Mouse (Mus musculus): ENCODE results near the gene Gm10197.

GRCm38 (mm10) chr19:53404219-53404836 lies 32.8 kb upstream of the Gm10197 start:
- TF ChIP-seq CTCF (IDR thresholded peaks at IDR 0.05) (no peak), EP300 (IDR thresholded peaks at IDR 0.05) (no peak)
